Mouse (Mus musculus) B cell, adult 67 days (primary cell): ENCODE measurements around the gene C130050O18Rik. TPM values are rescaled to one million over a fixed set of nuclear protein-coding genes. Genes with fewer than 3 reads are reported as not detected.

Source experiments
- total RNA-seq, 2 experiments: library from RNA; stranded (reverse); gene quantifications; 4 replicates each; pipeline ENCODE4 v1.2.4; 2023

C130050O18Rik gene
- total RNA-seq = 1 to 10 TPM in 1 of 2 experiments, under 1 TPM in 1; 0.24 to 1.5 TPM

DNA sequence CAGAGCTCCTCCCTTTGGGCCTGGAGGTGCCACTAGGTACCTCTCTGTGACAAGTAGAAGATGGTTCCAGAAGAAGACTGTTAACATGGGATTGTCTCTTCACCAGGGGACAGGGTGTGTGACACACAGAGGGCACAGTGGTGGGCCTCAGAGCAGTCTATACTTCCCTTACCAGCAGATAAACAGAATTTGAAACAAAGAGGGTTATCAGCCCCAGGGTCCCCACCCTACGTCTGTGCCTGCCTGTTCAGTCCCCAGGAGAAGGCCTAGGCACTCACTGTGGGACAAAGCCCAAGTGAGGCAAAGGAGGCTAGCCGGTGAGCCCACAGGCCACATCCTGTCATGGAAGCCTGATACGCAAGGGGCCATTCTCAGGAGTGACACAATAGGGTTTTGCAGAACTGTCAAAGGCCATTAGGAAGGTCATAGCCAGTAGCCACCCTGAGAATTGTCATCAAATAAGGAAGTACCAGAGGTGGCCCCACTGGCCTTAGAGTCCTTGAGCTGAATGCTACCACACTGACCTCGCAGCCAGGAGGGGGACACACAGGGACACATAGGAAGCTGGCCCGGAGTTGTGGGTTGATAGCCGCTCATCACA lies at the start of gene C130050O18Rik:
Gene C130050O18Rik (plus strand): TSS at position 480 of the 601 bp plus-strand sequence.

GRCm38 (mm10) chr5:139377468-139378270 lies 27.4 kb upstream of the C130050O18Rik start, which contains the start of gene Gpr146:
Gene Gpr146, plus strand, starts transcription at chr5:139377697.

GRCm38 (mm10) chr5:139423026-139423865 lies 18.2 kb downstream of the C130050O18Rik start, which contains the start of gene Gper1:
Gene Gper1, plus strand, starts transcription at chr5:139423151.

DNA sequence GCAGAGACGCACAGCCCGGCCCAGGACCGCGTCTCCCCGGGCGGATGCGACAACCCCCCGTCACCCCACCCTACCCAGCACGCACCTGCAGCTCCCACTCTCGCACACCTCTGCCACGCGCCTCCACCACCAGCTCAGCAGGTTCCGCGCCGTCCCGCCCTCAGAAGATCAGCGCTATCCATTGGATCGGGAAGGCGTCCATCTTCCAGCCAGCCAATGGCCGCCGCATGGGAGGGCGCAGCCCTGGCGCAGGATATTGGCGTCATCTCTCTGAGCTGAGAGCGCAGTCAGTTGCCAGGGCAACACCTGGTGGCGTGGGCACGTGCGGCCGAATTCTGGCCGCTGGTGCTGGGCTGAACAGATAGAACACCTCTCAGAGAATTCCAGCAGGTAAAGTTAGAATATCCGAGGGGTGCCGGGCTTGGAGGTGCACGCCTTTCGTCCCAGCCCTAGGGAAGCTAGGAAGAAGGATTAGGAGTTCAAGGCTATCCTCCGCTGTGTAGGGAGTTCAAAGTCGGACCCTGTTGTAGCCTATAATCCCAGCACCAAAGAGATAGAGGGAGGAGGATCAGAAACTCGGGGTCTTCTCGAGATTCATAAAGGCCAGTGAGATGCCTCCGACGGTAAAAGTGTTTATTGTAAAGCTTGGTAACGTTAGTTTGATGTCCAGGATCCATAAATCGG lies 55.4 kb downstream of the C130050O18Rik start, which contains the start of gene 3110082I17Rik:
Gene 3110082I17Rik (minus strand): TSS at position 144 of the 684 bp plus-strand sequence.

Other genes with a start within 250 kb of the C130050O18Rik start
- gene Sun1, start 204.6 kb upstream of the C130050O18Rik start, total RNA-seq = 10 to 100 TPM; 62.8 to 77.0 TPM
- 10 to 100 TPM; 36.3 to 45.1 TPM for gene Get4, start 153.0 kb upstream of the C130050O18Rik start, total RNA-seq
- 10 to 100 TPM; 20.8 to 30.1 TPM for gene Adap1, start 79.7 kb upstream of the C130050O18Rik start, total RNA-seq
- gene Cox19, start 53.9 kb upstream of the C130050O18Rik start, total RNA-seq = 10 to 100 TPM; 21.0 to 30.5 TPM
- not detected for gene Cyp2w1, start 52.7 kb upstream of the C130050O18Rik start, total RNA-seq
- 10 to 100 TPM; 21.7 to 24.3 TPM for gene Gpr146, start 27.6 kb upstream of the C130050O18Rik start, total RNA-seq
- gene Gper1, start 17.9 kb downstream of the C130050O18Rik start, total RNA-seq = not detected
- 1 to 10 TPM; 5.0 to 7.9 TPM for gene 3110082I17Rik, start 55.2 kb downstream of the C130050O18Rik start, total RNA-seq
- 10 to 100 TPM; 28.8 to 41.6 TPM for gene Zfand2a, start 79.3 kb downstream of the C130050O18Rik start, total RNA-seq
- not detected for gene Uncx, start 138.2 kb downstream of the C130050O18Rik start, total RNA-seq